Mouse (Mus musculus) spleen, adult 2 months (tissue): ENCODE measurements at regions not wholly inside any gene's neighbourhood (a gene's known extent, or its start where the extent isn't known, plus 50 kb on each side); places are given as distances from the start of the nearest gene placed in this dataset.

Source experiments
- CTCF ChIP-seq: fragments of 200-500 bp; IDR thresholded peaks from 2 replicates; pipeline ENCODE4 v1.5.1; 2011; ENCODE audit warnings: mild to moderate bottlenecking, inconsistent platforms; ENCODE audit not compliant: insufficient read depth, insufficient read length, insufficient replicate concordance; ENCODE audit errors: extremely low read depth
- POLR2A ChIP-seq: fragments of 200-500 bp; IDR thresholded peaks from 2 replicates; pipeline ENCODE4 v1.6.1; 2011; ENCODE audit warnings: low read depth, low read length, inconsistent platforms

DNA sequence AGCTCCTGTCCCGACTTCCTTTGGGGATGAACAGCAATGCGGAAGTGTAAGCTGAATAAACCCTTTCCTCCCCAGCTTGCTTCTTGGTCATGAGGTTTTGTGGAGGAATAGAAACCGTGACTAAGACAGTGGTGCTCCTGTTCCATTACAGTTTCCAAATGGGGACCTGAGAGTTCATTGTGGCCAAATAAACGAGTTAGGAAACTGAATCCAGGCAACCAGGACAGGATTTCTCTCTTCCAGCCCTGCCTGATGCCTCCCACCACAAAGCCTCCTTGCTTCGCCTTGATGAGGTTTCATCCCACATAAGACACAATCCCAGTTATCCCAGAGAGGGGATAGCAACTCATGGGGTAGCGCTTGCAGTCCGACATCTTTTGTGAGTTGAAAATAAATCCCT, 79.2 kb upstream of the Cdh5 start:
- TF ChIP-seq POLR2A, result no peak
- TF ChIP-seq CTCF, result no peak
